Mouse (Mus musculus) myocyte (in vitro differentiated cells): ENCODE data around the gene Zfp646. TPM values are rescaled to one million over a fixed set of nuclear protein-coding genes. Genes with fewer than 3 reads are reported as not detected.
A peak's percentile ranks its signal among the peaks of the same experiment; 100 is the strongest.

ENCODE experiments used
- H3K27me3 ChIP-seq: one replicate; pipeline ENCODE4 v1.6.1; 2011; ENCODE audit not compliant: control insufficient read depth, insufficient read depth, insufficient read length
- H3K36me3 ChIP-seq: one replicate; pipeline ENCODE4 v1.6.1; 2011; ENCODE audit not compliant: control insufficient read depth, insufficient read depth
- H3K4me2 ChIP-seq: one replicate; pipeline ENCODE4 v1.6.1; 2011; ENCODE audit warnings: low read depth, control low read depth
- H3K4me3 ChIP-seq: one replicate; pipeline ENCODE4 v1.5.1; 2011; ENCODE audit warnings: mild to moderate bottlenecking, control low read depth, moderate library complexity
- H3K79me2 ChIP-seq: one replicate; pipeline ENCODE4 v1.6.1; 2011; ENCODE audit not compliant: control insufficient read depth, insufficient read depth
- H3ac ChIP-seq: one replicate; pipeline ENCODE4 v1.6.1; 2011; ENCODE audit not compliant: control insufficient read depth, insufficient read length
- CEBPB ChIP-seq: IDR thresholded peaks from 2 replicates; pipeline ENCODE4 v1.6.1; 2011; ENCODE audit warnings: mild to moderate bottlenecking, moderate library complexity; ENCODE audit not compliant: poor library complexity, insufficient read depth, severe bottlenecking
- E2F4 ChIP-seq: IDR thresholded peaks from one replicate; pipeline ENCODE4 v1.6.1; 2011; ENCODE audit warnings: mild to moderate bottlenecking, control low read depth, moderate library complexity; ENCODE audit not compliant: insufficient read depth
- MAX ChIP-seq: IDR thresholded peaks from one replicate; pipeline ENCODE4 v1.6.1; 2011; ENCODE audit warnings: low read depth, mild to moderate bottlenecking, control low read depth
- MYOD1 ChIP-seq, 3 experiments: IDR thresholded peaks; one replicate each; pipeline ENCODE4 v1.6.1; 2011; ENCODE audit warnings: control low read depth in 2 of 3, low read depth in 2 of 3, mild to moderate bottlenecking in 2 of 3, moderate library complexity in 1 of 3; ENCODE audit not compliant: insufficient read length in 2 of 3, control insufficient read depth in 1 of 3
- MYOG ChIP-seq, 3 experiments: IDR thresholded peaks; one replicate each; pipeline ENCODE4 v1.6.1; 2011; ENCODE audit warnings: control low read depth in 2 of 3, low read depth in 2 of 3, mild to moderate bottlenecking in 2 of 3; ENCODE audit not compliant: insufficient read length in 2 of 3, control insufficient read depth in 1 of 3, insufficient read depth in 1 of 3
- POLR2A ChIP-seq: IDR thresholded peaks from one replicate; pipeline ENCODE4 v1.6.1; 2011; ENCODE audit warnings: low read depth, mild to moderate bottlenecking, control low read depth, moderate library complexity; ENCODE audit not compliant: insufficient read length
- POLR2AphosphoS2 ChIP-seq: IDR thresholded peaks from one replicate; pipeline ENCODE4 v1.6.1; 2011; ENCODE audit warnings: low read depth, control low read depth; ENCODE audit not compliant: insufficient read length
- SRF ChIP-seq: IDR thresholded peaks from one replicate; pipeline ENCODE4 v1.6.1; 2011; ENCODE audit warnings: low read depth; ENCODE audit not compliant: control insufficient read depth, insufficient read length
- TCF12 ChIP-seq: IDR thresholded peaks from one replicate; pipeline ENCODE4 v1.6.1; 2011; ENCODE audit warnings: mild to moderate bottlenecking, control low read depth; ENCODE audit not compliant: poor library complexity, insufficient read depth, severe bottlenecking
- TCF3 ChIP-seq: IDR thresholded peaks from one replicate; pipeline ENCODE4 v1.6.1; 2011; ENCODE audit warnings: low read depth, control low read depth; ENCODE audit not compliant: insufficient read length
- USF1 ChIP-seq: IDR thresholded peaks from one replicate; pipeline ENCODE4 v1.6.1; 2011; ENCODE audit warnings: low read depth, mild to moderate bottlenecking, control low read depth, moderate library complexity
- polyA plus RNA-seq: library from polyadenylated mRNA; unstranded; fragments of >200 nt; fragmentation: generic; extraction: Trizol; gene quantifications from one replicate; pipeline ENCODE4 v1.2.1, GENCODE M21; 2012; ENCODE audit warnings: missing spikeins

Gene Zfp646
- polyA plus RNA-seq, 1 experiment, result 16.7 TPM

DNA sequence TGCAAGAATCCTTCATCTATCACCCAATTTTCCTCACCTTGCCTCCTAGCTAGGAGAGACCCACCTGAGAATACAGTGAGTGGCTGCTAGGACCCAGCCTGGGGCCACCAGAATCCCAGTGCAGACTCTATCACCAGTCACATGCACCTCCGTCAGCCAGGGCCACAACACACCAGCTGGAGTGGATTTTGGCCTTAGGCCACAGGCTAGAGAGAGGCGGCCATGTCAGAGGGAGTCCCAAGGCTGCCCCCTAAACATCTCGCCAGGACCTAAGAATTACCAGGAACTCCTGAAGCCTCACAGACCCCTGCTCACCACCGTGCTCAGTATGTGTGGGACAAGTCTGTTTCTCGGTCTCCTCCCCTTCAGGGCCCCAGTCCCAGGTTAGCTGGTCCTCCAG is 58.1 kb downstream of the Zfp646 start:
- TF ChIP-seq SRF (no peak), POLR2AphosphoS2 (no peak), USF1 (no peak)
- Histone ChIP-seq H3K79me2 (no peaks in the 10 kb centered on the region), H3K4me2 (no peak overlapping the region), H3K4me3 (peak overlapping the region; percentile 27), H3ac (no peak overlapping the region), H3K27me3 (no peaks in the 10 kb centered on the region), H3K36me3 (no peaks in the 10 kb centered on the region)

DNA sequence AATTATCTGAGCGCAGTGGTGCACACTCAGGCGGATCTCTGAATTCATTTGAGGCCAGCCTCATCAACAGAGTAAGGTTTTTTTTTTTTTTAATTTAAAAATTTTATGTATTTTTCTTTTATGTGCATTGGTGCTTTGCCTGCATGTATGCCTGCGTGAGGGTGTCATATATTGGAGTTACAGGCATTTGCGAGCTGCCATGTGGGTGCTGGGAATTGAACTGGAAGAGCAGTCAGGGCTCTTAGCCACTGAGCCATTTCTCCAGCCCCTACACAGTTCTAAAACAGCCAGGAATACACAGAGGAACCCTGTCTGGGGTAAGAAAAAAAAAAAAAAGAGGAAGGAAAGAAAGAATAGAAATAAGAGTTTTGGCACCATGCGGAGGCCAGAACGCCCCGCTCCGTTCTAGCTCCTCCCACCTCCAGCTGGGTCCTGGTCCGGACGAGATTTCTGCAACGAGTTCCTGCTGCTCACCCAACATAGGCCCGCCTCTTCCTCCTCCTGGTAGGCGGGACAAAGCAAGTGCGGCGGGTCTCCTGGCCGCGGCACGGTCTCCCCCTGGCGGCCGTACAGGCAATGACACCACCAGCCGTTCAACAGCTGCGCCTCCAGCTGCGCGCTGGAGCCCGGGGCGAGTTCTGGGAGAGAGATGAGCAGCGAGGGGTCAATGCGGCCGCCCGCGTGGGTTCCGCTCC is 59.2 kb downstream of the Zfp646 start:
- Histone ChIP-seq H3K4me3 (peak overlapping the region; percentile 27), H3K79me2 (no peaks in the 10 kb centered on the region), H3K4me2 (peak overlapping the region; percentile 93), H3ac (peak overlapping the region; percentile 53), H3K27me3 (no peaks in the 10 kb centered on the region), H3K36me3 (no peaks in the 10 kb centered on the region)
- TF ChIP-seq E2F4 (no peak), MYOG (IDR thresholded peaks at IDR 0.05; ENCODE audit: control insufficient read depth in 1 of 3, insufficient read depth in 1 of 3, insufficient read length in 2 of 3, low read depth in 2 of 3) (peak; percentile 63 to 93 (median 92)), MYOD1 (IDR thresholded peaks at IDR 0.05; ENCODE audit: control insufficient read depth in 1 of 3, insufficient read length in 2 of 3, low read depth in 2 of 3) (peak in 2 of 3 experiments; percentile 92 to 93), POLR2A (peak; percentile 62), MAX (no peak), USF1 (no peak), CEBPB (no peak), TCF3 (peak; percentile 64), TCF12 (no peak)

Other genes starting within 250 kb of the Zfp646 start
- 94.7 TPM for gene Bcl7c, start 167.3 kb upstream of the Zfp646 start, polyA plus RNA-seq
- gene Ctf1, start 163.5 kb upstream of the Zfp646 start, polyA plus RNA-seq, result 8.9 TPM
- gene Ctf2, start 144.1 kb upstream of the Zfp646 start, polyA plus RNA-seq, result 0.14 TPM
- gene Fbxl19, start 131.7 kb upstream of the Zfp646 start, polyA plus RNA-seq, result 11.9 TPM
- gene Orai3, start 106.4 kb upstream of the Zfp646 start, polyA plus RNA-seq, result 16.3 TPM
- 13.7 TPM for gene Setd1a, start 99.6 kb upstream of the Zfp646 start, polyA plus RNA-seq
- gene Gm49388, start 90.6 kb upstream of the Zfp646 start, polyA plus RNA-seq, result 1.4 TPM
- 15.0 TPM for gene Hsd3b7, start 75.6 kb upstream of the Zfp646 start, polyA plus RNA-seq
- 73.0 TPM for gene Stx4a, start 51.9 kb upstream of the Zfp646 start, polyA plus RNA-seq
- 0.20 TPM for gene Stx1b, start 51.7 kb upstream of the Zfp646 start, polyA plus RNA-seq
- gene Zfp668, start 607 bp downstream of the Zfp646 start, polyA plus RNA-seq, result 7.9 TPM
- 0.74 TPM for gene Prss53, start 14.7 kb downstream of the Zfp646 start, polyA plus RNA-seq
- gene Gm21974, start 19.2 kb downstream of the Zfp646 start, polyA plus RNA-seq, result not detected
- 65.9 TPM for gene Vkorc1, start 19.4 kb downstream of the Zfp646 start, polyA plus RNA-seq
- gene Bckdk, start 27.9 kb downstream of the Zfp646 start, polyA plus RNA-seq, result 53.2 TPM
- 26.4 TPM for gene Kat8, start 36.3 kb downstream of the Zfp646 start, polyA plus RNA-seq
- 0.06 TPM for gene Prss8, start 53.9 kb downstream of the Zfp646 start, polyA plus RNA-seq
- 10.6 TPM for gene Prss36, start 70.5 kb downstream of the Zfp646 start, polyA plus RNA-seq
- 231 TPM for gene Fus, start 91.2 kb downstream of the Zfp646 start, polyA plus RNA-seq
- 3.9 TPM for gene Pycard, start 117.6 kb downstream of the Zfp646 start, polyA plus RNA-seq
- 468 TPM for gene Trim72, start 127.7 kb downstream of the Zfp646 start, polyA plus RNA-seq
- gene Itgam, start 186.4 kb downstream of the Zfp646 start, polyA plus RNA-seq, result 0.14 TPM
- not detected for gene Gm49368, start 186.5 kb downstream of the Zfp646 start, polyA plus RNA-seq